Mouse (Mus musculus): ENCODE measurements around the gene Ltb. TPM values are rescaled to one million over a fixed set of nuclear protein-coding genes. Genes with fewer than 3 reads are reported as not detected.

The Ltb gene
- 3.5 and 6.4 TPM in 2 replicates for polyA plus RNA-seq (2015; fragmentation: Nextera tagmentation; extraction: Ambion mirVana)

GRCm38 (mm10) chr17:35193881-35194843, at the start of gene Ltb:
Gene Ltb (plus strand): TSS chr17:35194439.
- H3K9ac ChIP-seq (ENCODE audit: low read length), result peak within 1 kb of the TSS; percentile 70
- H3K36me3 ChIP-seq (ENCODE audit: control insufficient read depth, insufficient read depth), result no peaks in the 10 kb centered on the region
- H3K4me2 ChIP-seq (ENCODE audit: low read depth, low read length), result peak within 1 kb of the TSS; percentile 86
- 0 out of 2 replicates have a peak, but pooled peaks have one; percentile 17 for ATAC-seq (replicated peaks; ENCODE audit: extremely low read depth, insufficient read depth, low FRiP score)
- H3K9me3 ChIP-seq (replicated peaks; ENCODE audit: control insufficient read depth, low read length), result no peaks in the 10 kb centered on the region
- peaks cover 22% of the 10 kb centered on the region for H3K27me3 ChIP-seq (ENCODE audit: control insufficient read depth, insufficient read depth, low read length)
- H3K27ac ChIP-seq (ENCODE audit: low read length), result peak within 1 kb of the TSS; percentile 52; the same call in 1 of the 2 replicates
- peaks cover 10% of the 10 kb centered on the region for H3K4me1 ChIP-seq (ENCODE audit: control insufficient read depth, insufficient read depth, low read length)
- WGBS, result 44% methylated on average over 28 of the region's 28 CpGs
- peak within 1 kb of the TSS; percentile 61 for H3K4me3 ChIP-seq (ENCODE audit: low read length)

GRCm38 (mm10) chr17:35146139-35146538, 48.1 kb upstream of the Ltb start:
- 84% methylated on average over 5 of the region's 5 CpGs for WGBS
- H3K9ac ChIP-seq (ENCODE audit: low read length), result no peak overlapping the region
- no peaks in the 10 kb centered on the region for H3K9me3 ChIP-seq (replicated peaks; ENCODE audit: control insufficient read depth, low read length)
- H3K27me3 ChIP-seq (ENCODE audit: control insufficient read depth, insufficient read depth, low read length), result no peaks in the 10 kb centered on the region
- no peaks in the 10 kb centered on the region for H3K4me1 ChIP-seq (ENCODE audit: control insufficient read depth, insufficient read depth, low read length)
- H3K4me3 ChIP-seq (ENCODE audit: low read length), result no peak overlapping the region
- no peak overlapping the region for H3K4me2 ChIP-seq (ENCODE audit: low read depth, low read length)
- H3K36me3 ChIP-seq (ENCODE audit: control insufficient read depth, insufficient read depth), result peaks cover 81% of the 10 kb centered on the region
- no peak for ATAC-seq (replicated peaks; ENCODE audit: extremely low read depth, insufficient read depth, low FRiP score)
- H3K27ac ChIP-seq (ENCODE audit: low read length), result no peak overlapping the region

DNA sequence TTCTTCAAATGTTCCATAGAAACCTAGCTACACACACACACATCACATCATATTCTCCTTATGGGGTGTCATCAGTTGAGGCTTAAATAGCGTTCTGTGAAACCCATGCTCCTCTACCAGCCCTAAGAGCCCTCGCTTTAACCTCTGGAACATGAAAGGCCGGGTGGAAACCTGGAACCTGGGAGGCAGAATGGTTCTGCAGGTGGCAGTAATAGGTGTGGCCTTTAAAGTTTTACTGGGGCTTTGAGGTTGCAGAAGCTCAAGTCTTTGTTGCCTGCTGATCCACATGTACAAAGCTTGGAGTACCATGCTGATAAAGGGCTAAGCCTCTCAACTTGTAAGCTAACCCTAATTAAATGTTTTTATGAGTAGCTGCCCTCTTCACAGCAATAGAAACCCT, 46.9 kb upstream of the Ltb start:
- no peak overlapping the region for H3K9ac ChIP-seq (ENCODE audit: low read length)
- H3K4me3 ChIP-seq (ENCODE audit: low read length), result no peak overlapping the region
- ATAC-seq (replicated peaks; ENCODE audit: extremely low read depth, insufficient read depth, low FRiP score), result no peak
- H3K4me2 ChIP-seq (ENCODE audit: low read depth, low read length), result no peak overlapping the region
- H3K27me3 ChIP-seq (ENCODE audit: control insufficient read depth, insufficient read depth, low read length), result no peaks in the 10 kb centered on the region
- no peak overlapping the region for H3K27ac ChIP-seq (ENCODE audit: low read length)
- no peaks in the 10 kb centered on the region for H3K4me1 ChIP-seq (ENCODE audit: control insufficient read depth, insufficient read depth, low read length)
- H3K36me3 ChIP-seq (ENCODE audit: control insufficient read depth, insufficient read depth), result peaks cover 81% of the 10 kb centered on the region
- H3K9me3 ChIP-seq (replicated peaks; ENCODE audit: control insufficient read depth, low read length), result no peaks in the 10 kb centered on the region
- WGBS, result 60% methylated on average over 3 of the region's 3 CpGs

DNA sequence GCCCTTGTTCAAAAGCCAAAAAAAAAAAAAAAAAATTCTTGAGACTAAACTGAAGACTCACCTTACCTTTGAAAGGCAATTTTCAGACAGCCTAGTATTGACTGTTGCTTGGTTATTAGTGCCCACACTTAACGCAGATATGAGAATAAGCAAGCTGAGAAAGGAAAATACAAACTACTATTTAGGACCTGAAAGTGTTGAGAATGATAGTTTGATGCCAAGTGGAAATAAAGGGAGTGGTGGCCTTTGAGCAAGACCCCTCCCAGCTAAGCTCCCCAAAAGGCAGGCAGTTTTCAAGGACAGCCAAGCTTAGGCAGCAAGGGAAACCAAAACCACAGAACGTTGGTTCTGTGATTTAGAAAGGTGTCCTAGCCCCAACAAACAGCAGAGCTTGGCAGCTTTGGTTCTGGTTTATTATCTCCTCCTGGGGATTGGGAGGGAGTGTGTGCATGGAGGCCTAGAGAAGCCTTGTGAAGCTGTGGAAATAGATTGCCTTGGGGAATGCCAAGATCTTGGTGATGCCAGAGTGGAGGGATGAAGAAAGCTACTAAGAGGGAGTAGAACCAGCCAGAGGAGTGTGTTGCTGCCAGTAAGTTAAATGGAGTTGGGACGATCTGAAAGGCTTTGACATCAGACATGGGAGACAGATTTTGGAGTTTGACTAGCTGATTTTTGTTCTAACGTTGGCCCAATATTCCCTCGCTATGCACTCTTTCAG, 46.2 kb upstream of the Ltb start:
- Histone ChIP-seq H3K27ac (ENCODE audit: low read length) (no peak overlapping the region), H3K4me2 (ENCODE audit: low read depth, low read length) (no peak overlapping the region), H3K9ac (ENCODE audit: low read length) (no peak overlapping the region), H3K4me3 (ENCODE audit: low read length) (no peak overlapping the region), H3K9me3 (replicated peaks; ENCODE audit: control insufficient read depth, low read length) (no peaks in the 10 kb centered on the region), H3K27me3 (ENCODE audit: control insufficient read depth, insufficient read depth, low read length) (no peaks in the 10 kb centered on the region), H3K4me1 (ENCODE audit: control insufficient read depth, insufficient read depth, low read length) (no peaks in the 10 kb centered on the region), H3K36me3 (ENCODE audit: control insufficient read depth, insufficient read depth) (peaks cover 81% of the 10 kb centered on the region)
- ATAC-seq (replicated peaks; ENCODE audit: extremely low read depth, insufficient read depth, low FRiP score), result no peak
- 61% methylated on average over 5 of the region's 5 CpGs for WGBS

- Histone ChIP-seq H3K9ac (ENCODE audit: low read length) (no peak overlapping the region), H3K27ac (ENCODE audit: low read length) (no peak overlapping the region), H3K4me2 (ENCODE audit: low read depth, low read length) (no peak overlapping the region), H3K4me3 (ENCODE audit: low read length) (no peak overlapping the region), H3K36me3 (ENCODE audit: control insufficient read depth, insufficient read depth) (peaks cover 90% of the 10 kb centered on the region), H3K4me1 (ENCODE audit: control insufficient read depth, insufficient read depth, low read length) (no peaks in the 10 kb centered on the region), H3K27me3 (ENCODE audit: control insufficient read depth, insufficient read depth, low read length) (no peaks in the 10 kb centered on the region), H3K9me3 (replicated peaks; ENCODE audit: control insufficient read depth, low read length) (no peaks in the 10 kb centered on the region)
- ATAC-seq (replicated peaks; ENCODE audit: extremely low read depth, insufficient read depth, low FRiP score), result no peak
- WGBS, result 94% methylated on average over 4 of the region's 4 CpGs
Measured at GRCm38 (mm10) chr17:35152121-35152520, 42.1 kb upstream of the Ltb start.

- no peak overlapping the region for H3K4me2 ChIP-seq (ENCODE audit: low read depth, low read length)
Measured at GRCm38 (mm10) chr17:35153077-35153476, 41.2 kb upstream of the Ltb start.

DNA sequence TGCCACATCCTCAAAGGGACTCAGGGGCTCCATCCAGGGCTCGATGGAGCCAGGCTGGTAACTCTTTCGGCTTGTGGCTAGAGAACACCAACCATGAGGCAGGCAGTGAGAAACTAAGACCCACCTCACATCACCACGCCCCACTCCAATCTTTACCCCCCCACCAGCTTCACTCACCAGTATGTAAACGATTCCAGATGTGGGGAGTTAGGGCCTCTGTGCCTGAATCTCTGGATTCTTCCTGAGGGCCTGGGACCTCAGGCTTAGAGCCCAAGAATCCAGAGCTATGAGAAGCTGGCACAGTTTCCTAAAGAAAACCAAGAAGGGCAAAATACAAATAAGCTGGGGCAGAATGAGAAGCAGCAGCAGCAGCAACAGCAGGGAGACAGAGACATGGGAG, 40.3 kb upstream of the Ltb start:
- Histone ChIP-seq H3K4me3 (ENCODE audit: low read length) (no peak overlapping the region), H3K4me1 (ENCODE audit: control insufficient read depth, insufficient read depth, low read length) (no peaks in the 10 kb centered on the region), H3K4me2 (ENCODE audit: low read depth, low read length) (no peak overlapping the region), H3K27ac (ENCODE audit: low read length) (no peak overlapping the region), H3K9ac (ENCODE audit: low read length) (no peak overlapping the region), H3K9me3 (replicated peaks; ENCODE audit: control insufficient read depth, low read length) (no peaks in the 10 kb centered on the region), H3K27me3 (ENCODE audit: control insufficient read depth, insufficient read depth, low read length) (no peaks in the 10 kb centered on the region), H3K36me3 (ENCODE audit: control insufficient read depth, insufficient read depth) (peaks cover 98% of the 10 kb centered on the region)
- ATAC-seq (replicated peaks; ENCODE audit: extremely low read depth, insufficient read depth, low FRiP score), result no peak
- 87% methylated on average over 4 of the region's 4 CpGs for WGBS

More at GRCm38 (mm10) chr17:35153077-35153476, 41.2 kb upstream of the Ltb start:
- Histone ChIP-seq H3K27me3 (ENCODE audit: control insufficient read depth, insufficient read depth, low read length) (no peaks in the 10 kb centered on the region), H3K36me3 (ENCODE audit: control insufficient read depth, insufficient read depth) (peaks cover 96% of the 10 kb centered on the region), H3K27ac (ENCODE audit: low read length) (no peak overlapping the region), H3K9me3 (replicated peaks; ENCODE audit: control insufficient read depth, low read length) (no peaks in the 10 kb centered on the region), H3K9ac (ENCODE audit: low read length) (no peak overlapping the region), H3K4me3 (ENCODE audit: low read length) (no peak overlapping the region), H3K4me1 (ENCODE audit: control insufficient read depth, insufficient read depth, low read length) (no peaks in the 10 kb centered on the region)
- WGBS, result 72% methylated on average over 9 of the region's 9 CpGs
- ATAC-seq (replicated peaks; ENCODE audit: extremely low read depth, insufficient read depth, low FRiP score), result no peak

GRCm38 (mm10) chr17:35154616-35155015, 39.6 kb upstream of the Ltb start:
- Histone ChIP-seq H3K4me3 (ENCODE audit: low read length) (no peak overlapping the region), H3K27me3 (ENCODE audit: control insufficient read depth, insufficient read depth, low read length) (no peaks in the 10 kb centered on the region), H3K36me3 (ENCODE audit: control insufficient read depth, insufficient read depth) (peaks cover 98% of the 10 kb centered on the region), H3K9ac (ENCODE audit: low read length) (no peak overlapping the region), H3K4me1 (ENCODE audit: control insufficient read depth, insufficient read depth, low read length) (no peaks in the 10 kb centered on the region), H3K9me3 (replicated peaks; ENCODE audit: control insufficient read depth, low read length) (no peaks in the 10 kb centered on the region), H3K4me2 (ENCODE audit: low read depth, low read length) (no peak overlapping the region), H3K27ac (ENCODE audit: low read length) (no peak overlapping the region)
- 74% methylated on average over 7 of the region's 7 CpGs for WGBS
- no peak for ATAC-seq (replicated peaks; ENCODE audit: extremely low read depth, insufficient read depth, low FRiP score)

DNA sequence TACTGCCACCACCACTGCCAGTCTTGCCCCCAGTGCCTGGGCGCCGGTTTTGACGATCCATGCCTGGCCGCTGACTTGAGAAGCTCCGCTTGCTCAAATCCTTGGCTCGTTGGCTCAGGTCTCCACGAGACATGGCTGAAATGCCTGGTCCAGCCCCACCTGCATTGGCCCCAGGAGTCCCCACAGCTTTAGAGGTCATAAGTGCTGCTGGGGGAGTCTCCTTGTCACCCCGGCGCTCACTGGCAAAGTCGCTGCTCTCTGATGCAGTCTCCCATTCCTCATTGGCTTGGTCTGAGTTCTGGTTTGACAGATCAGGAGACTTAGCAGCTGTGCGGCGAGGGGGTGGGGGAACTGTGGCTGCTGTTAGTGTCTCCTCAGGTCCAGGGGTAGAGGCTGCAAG, 38.8 kb upstream of the Ltb start:
- no peak overlapping the region for H3K4me3 ChIP-seq (ENCODE audit: low read length)
- H3K36me3 ChIP-seq (ENCODE audit: control insufficient read depth, insufficient read depth), result peaks cover 98% of the 10 kb centered on the region
- 87% methylated on average over 12 of the region's 12 CpGs for WGBS
- H3K9ac ChIP-seq (ENCODE audit: low read length), result no peak overlapping the region
- no peaks in the 10 kb centered on the region for H3K27me3 ChIP-seq (ENCODE audit: control insufficient read depth, insufficient read depth, low read length)
- no peaks in the 10 kb centered on the region for H3K4me1 ChIP-seq (ENCODE audit: control insufficient read depth, insufficient read depth, low read length)
- H3K27ac ChIP-seq (ENCODE audit: low read length), result no peak overlapping the region
- no peaks in the 10 kb centered on the region for H3K9me3 ChIP-seq (replicated peaks; ENCODE audit: control insufficient read depth, low read length)
- H3K4me2 ChIP-seq (ENCODE audit: low read depth, low read length), result no peak overlapping the region
- no peak for ATAC-seq (replicated peaks; ENCODE audit: extremely low read depth, insufficient read depth, low FRiP score)

Data from heart, embryonic 16.5 days (tissue).